Mouse (Mus musculus): ENCODE results near the gene Hist1h2af. TPM values are rescaled to one million over a fixed set of nuclear protein-coding genes. Genes with fewer than 3 reads are reported as not detected.
"Not testable (repeated sequence)": the region's sequence is repeated elsewhere in the genome, so short reads cannot be mapped to it uniquely, and the experiment has no call there.

Hist1h2af gene
- polyA plus RNA-seq, 1 experiment from 2014 or later, result 2.3 TPM

DNA sequence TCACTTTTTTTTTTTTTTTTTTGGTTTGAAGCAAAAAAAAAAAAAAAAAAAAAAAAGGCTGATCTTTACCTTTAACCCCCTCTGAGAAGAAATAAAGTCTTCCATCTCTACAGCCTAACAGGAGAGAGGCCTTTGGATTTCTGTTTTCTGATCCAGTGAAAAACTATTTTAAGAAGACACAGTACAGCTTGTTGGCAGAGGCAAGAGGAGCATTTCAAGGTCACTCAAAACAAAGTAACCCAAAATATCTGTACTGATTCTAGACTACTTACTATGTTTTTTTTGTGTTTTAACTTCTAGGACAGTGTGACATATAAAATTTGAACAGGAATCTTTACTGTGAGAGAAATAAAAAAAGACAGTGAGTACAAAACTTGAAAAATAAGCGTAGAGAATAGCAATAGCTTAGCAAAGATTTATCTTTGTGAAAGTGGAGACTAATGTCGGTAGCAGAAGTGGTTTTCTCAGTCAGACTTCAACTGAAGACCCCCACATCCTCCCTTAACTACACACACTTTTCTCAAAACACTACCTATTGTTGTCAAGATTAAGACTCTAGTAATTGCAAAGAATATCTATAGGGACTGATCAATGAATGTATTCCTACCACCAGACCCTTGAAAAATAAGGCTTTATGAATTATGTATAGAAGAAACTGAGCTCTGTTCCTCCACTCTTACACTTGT is 4.1 kb upstream of the Hist1h2af start:
- Histone ChIP-seq H3K27ac (ENCODE audit: low read depth, low read length) (peak overlapping the region; percentile 98), H3K4me3 (ENCODE audit: low read depth, low read length) (peak overlapping the region; percentile 57), H3K9ac (ENCODE audit: low read depth, low read length) (peak overlapping the region; percentile 90), H3K4me1 (ENCODE audit: control insufficient read depth, insufficient read depth, low read length) (peaks cover 14% of the 10 kb centered on the region), H3K4me2 (peak overlapping the region; percentile 65), H3K36me3 (ENCODE audit: control insufficient read depth, insufficient read depth, low read length) (no peaks in the 10 kb centered on the region), H3K27me3 (ENCODE audit: control insufficient read depth, insufficient read depth, low read length) (no peaks in the 10 kb centered on the region), H3K9me3 (replicated peaks; ENCODE audit: control insufficient read depth, low read length) (no peaks in the 10 kb centered on the region)
- no peak for ATAC-seq (replicated peaks; ENCODE audit: insufficient number of reproducible peaks, low FRiP score, low TSS enrichment)
- 27% methylated on average over 2 of the region's 2 CpGs for WGBS (ENCODE audit: insufficient replicate concordance)

DNA sequence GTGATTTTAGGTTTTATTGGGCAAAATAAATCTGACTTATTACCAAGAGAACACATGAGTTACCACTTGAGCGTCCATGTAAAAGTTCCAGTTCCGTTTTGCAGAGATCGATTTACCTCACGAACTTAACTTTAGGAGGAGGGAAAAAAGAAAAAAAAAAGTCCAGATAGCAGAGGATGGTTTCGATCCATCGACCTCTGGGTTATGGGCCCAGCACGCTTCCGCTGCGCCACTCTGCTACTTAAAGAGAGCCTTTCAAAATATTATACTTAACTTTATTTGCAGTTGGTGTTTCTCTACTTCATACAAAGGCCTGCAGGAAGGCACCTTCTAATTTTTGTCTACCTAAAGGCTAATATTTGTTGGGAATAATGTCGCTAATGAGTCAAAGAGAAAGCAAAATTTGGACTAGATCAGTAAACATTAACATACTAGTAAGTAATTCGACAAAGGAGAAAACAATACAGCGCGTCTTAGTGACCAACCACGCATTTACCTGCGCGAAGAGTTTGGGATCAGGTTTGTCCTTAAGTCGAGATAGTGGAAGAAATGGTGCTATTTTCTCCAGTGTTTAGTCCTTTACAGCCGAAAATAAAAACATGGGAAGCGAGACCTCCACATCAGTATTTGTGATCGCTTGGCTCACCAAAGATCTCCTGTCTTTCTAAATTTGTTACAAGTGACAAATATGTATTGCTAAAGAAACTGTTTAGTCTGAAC is 3.4 kb upstream of the Hist1h2af start:
- under 1% methylated on average over 20 of the region's 20 CpGs for WGBS (ENCODE audit: insufficient replicate concordance)
- H3K36me3 ChIP-seq (ENCODE audit: control insufficient read depth, insufficient read depth, low read length), result no peaks in the 10 kb centered on the region
- H3K9me3 ChIP-seq (replicated peaks; ENCODE audit: control insufficient read depth, low read length), result no peaks in the 10 kb centered on the region

GRCm38 (mm10) chr13:23530901-23531875 is 2.5 kb upstream of the Hist1h2af start, which contains the start of gene Hist1h4h:
Hist1h4h (plus strand) TSS chr13:23531050.
- ATAC-seq (replicated peaks; ENCODE audit: insufficient number of reproducible peaks, low FRiP score, low TSS enrichment), result peak; percentile 81
- Histone ChIP-seq H3K9ac (ENCODE audit: low read depth, low read length) (peak within 1 kb of the TSS; percentile 90), H3K4me2 (peak within 1 kb of the TSS; percentile 65), H3K4me1 (ENCODE audit: control insufficient read depth, insufficient read depth, low read length) (peaks cover 12% of the 10 kb centered on the region), H3K9me3 (replicated peaks; ENCODE audit: control insufficient read depth, low read length) (no peaks in the 10 kb centered on the region), H3K27me3 (ENCODE audit: control insufficient read depth, insufficient read depth, low read length) (no peaks in the 10 kb centered on the region), H3K36me3 (ENCODE audit: control insufficient read depth, insufficient read depth, low read length) (no peaks in the 10 kb centered on the region), H3K27ac (ENCODE audit: low read depth, low read length) (peak within 1 kb of the TSS; percentile 98), H3K4me3 (ENCODE audit: low read depth, low read length) (peak within 1 kb of the TSS; percentile 57)
- WGBS (ENCODE audit: insufficient replicate concordance), result under 1% methylated on average over 55 of the region's 70 CpGs

More for the DNA sequence above, 3.4 kb upstream of the Hist1h2af start:
- peak overlapping the region; percentile 57 for H3K4me3 ChIP-seq (ENCODE audit: low read depth, low read length)
- ATAC-seq (replicated peaks; ENCODE audit: insufficient number of reproducible peaks, low FRiP score, low TSS enrichment), result no peak
- H3K27ac ChIP-seq (ENCODE audit: low read depth, low read length), result peak overlapping the region; percentile 98
- peak overlapping the region; percentile 65 for H3K4me2 ChIP-seq
- peaks cover 12% of the 10 kb centered on the region for H3K4me1 ChIP-seq (ENCODE audit: control insufficient read depth, insufficient read depth, low read length)
- H3K27me3 ChIP-seq (ENCODE audit: control insufficient read depth, insufficient read depth, low read length), result no peaks in the 10 kb centered on the region
- H3K9ac ChIP-seq (ENCODE audit: low read depth, low read length), result peak overlapping the region; percentile 90

DNA sequence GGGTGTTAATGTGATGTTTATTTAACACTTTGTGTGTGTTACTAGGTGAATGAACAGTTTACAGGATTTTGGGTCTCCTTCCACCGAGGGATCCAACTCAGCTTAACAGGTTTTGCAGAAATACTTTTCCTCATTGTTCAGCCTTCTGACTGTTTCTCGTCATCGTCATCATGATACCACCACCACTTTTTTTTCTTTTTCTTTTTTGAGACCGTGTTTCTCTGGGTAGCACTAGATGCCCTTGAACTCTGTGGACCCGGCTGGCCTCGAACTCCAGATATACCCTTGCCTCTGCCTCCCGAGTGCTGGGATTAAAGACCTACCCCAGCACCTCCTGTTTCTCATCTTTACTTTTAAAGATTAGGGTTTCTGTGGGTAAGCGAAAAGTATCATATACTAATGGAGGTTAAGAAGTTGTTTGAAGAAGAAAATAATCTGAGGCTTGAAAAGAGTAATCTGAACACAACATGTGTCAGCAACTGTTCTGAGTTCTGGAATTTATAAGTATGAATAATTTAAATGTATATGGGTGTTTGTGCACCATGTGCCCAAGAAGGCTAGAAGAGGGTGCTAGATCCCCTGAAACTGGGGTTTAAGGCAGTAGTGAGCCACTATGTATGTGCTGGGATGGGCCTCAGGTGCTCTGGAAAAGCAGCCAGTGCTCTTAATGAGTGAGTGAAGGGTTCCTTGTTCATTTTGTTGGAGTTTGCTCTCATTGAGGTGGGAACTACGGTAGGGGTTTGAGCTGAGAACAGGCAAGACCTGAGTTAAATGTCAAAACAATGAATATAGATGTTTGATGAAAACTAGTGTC is 1.2 kb upstream of the Hist1h2af start:
- Histone ChIP-seq H3K4me3 (ENCODE audit: low read depth, low read length) (peak overlapping the region; percentile 57), H3K4me2 (peak overlapping the region; percentile 65), H3K4me1 (ENCODE audit: control insufficient read depth, insufficient read depth, low read length) (peaks cover 15% of the 10 kb centered on the region), H3K9ac (ENCODE audit: low read depth, low read length) (peak overlapping the region; percentile 90), H3K27ac (ENCODE audit: low read depth, low read length) (peak overlapping the region; percentile 98), H3K27me3 (ENCODE audit: control insufficient read depth, insufficient read depth, low read length) (no peaks in the 10 kb centered on the region), H3K9me3 (replicated peaks; ENCODE audit: control insufficient read depth, low read length) (no peaks in the 10 kb centered on the region), H3K36me3 (ENCODE audit: control insufficient read depth, insufficient read depth, low read length) (no peaks in the 10 kb centered on the region)
- no peak for ATAC-seq (replicated peaks; ENCODE audit: insufficient number of reproducible peaks, low FRiP score, low TSS enrichment)
- 20% methylated on average over 9 of the region's 9 CpGs for WGBS (ENCODE audit: insufficient replicate concordance)

DNA sequence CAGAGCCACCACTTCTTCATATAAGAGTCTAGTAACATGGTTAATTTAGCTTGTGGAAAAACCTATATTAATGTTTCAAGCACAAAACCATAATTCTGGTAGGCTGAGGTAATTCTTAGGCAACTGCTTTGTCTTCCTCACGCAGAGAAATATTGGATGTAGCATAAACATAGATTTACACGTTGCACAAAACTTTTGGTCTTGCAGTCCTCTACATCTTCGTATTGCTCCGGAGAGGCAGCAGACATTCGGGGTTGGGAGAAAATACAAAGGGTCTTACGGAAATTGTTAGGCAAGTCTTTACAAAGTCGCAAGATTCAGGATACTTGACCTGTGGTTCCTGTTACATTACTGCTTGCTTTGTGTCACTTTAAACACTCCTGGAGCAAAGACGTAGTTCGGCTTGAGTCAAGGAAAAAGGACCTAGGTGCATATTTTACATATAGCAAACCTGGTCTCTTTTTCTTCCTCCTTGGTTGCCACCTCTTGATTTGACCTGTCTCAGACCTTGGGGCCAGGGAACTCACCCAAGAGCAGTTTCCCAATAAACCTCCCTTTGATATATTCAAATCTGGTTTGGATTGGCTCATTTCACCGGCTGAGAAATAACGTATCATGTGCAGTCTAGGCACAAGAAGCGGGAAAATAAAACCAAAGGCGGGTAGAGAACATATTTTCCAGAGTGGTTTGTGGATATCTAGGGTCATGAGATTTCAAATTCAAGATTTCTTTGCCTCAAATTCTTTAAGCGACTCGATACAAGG is 844 bp downstream of the Hist1h2af start:
- peak overlapping the region; percentile 57 for H3K4me3 ChIP-seq (ENCODE audit: low read depth, low read length)
- peak overlapping the region; percentile 65 for H3K4me2 ChIP-seq
- H3K4me1 ChIP-seq (ENCODE audit: control insufficient read depth, insufficient read depth, low read length), result peaks cover 12% of the 10 kb centered on the region
- no peaks in the 10 kb centered on the region for H3K36me3 ChIP-seq (ENCODE audit: control insufficient read depth, insufficient read depth, low read length)
- peak overlapping the region; percentile 80 for H3K9ac ChIP-seq (ENCODE audit: low read depth, low read length)
- no peak for ATAC-seq (replicated peaks; ENCODE audit: insufficient number of reproducible peaks, low FRiP score, low TSS enrichment)
- no peaks in the 10 kb centered on the region for H3K9me3 ChIP-seq (replicated peaks; ENCODE audit: control insufficient read depth, low read length)
- no peaks in the 10 kb centered on the region for H3K27me3 ChIP-seq (ENCODE audit: control insufficient read depth, insufficient read depth, low read length)
- peak overlapping the region; percentile 98 for H3K27ac ChIP-seq (ENCODE audit: low read depth, low read length)
- 1% methylated on average over 15 of the region's 15 CpGs for WGBS (ENCODE audit: insufficient replicate concordance)

DNA sequence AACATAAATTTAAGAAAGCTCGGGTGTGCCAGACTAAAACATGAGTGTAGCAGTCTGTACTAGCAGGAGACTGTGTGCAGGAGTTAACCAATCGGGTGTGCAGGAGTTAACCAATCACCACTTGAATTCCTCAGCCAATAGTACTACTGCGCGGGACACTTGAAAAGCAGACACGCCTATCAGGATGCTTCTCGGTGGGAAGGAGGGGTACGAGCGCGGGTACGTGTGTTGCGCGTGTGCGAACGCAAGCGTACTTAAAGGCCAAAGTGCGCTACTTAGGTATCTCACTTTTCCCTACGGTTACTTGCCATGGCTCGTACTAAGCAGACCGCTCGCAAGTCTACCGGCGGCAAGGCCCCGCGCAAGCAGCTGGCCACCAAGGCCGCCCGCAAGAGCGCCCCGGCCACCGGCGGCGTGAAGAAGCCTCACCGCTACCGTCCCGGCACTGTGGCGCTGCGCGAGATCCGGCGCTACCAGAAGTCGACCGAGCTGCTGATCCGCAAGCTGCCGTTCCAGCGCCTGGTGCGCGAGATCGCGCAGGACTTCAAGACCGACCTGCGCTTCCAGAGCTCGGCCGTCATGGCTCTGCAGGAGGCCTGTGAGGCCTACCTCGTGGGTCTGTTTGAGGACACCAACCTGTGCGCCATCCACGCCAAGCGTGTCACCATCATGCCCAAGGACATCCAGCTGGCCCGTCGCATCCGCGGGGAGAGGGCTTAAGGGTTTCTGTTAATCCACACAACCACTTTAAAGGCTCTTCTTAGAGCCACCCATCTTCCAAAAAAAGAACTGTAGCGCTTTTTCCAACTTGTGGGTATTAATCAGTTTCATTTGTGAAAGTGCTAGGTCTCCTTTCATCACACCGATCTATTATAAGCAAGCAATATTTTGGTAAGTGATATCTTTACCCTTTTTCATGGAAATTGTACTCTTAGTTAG is 1.7 kb downstream of the Hist1h2af start, which contains the start of gene Hist1h3g:
Gene Hist1h3g (plus strand): TSS at position 286 of the 939 bp plus-strand sequence.
- H3K36me3 ChIP-seq (ENCODE audit: control insufficient read depth, insufficient read depth, low read length); H3K9me3 ChIP-seq (replicated peaks; ENCODE audit: control insufficient read depth, low read length); H3K27me3 ChIP-seq (ENCODE audit: control insufficient read depth, insufficient read depth, low read length): not testable (repeated sequence)
- Histone ChIP-seq H3K4me2 (peak within 1 kb of the TSS; percentile 65), H3K4me3 (ENCODE audit: low read depth, low read length) (peak within 1 kb of the TSS; percentile 57), H3K4me1 (ENCODE audit: control insufficient read depth, insufficient read depth, low read length) (peaks cover 12% of the 10 kb centered on the region), H3K9ac (ENCODE audit: low read depth, low read length) (peak within 1 kb of the TSS; percentile 80), H3K27ac (ENCODE audit: low read depth, low read length) (peak within 1 kb of the TSS; percentile 98)
- ATAC-seq (replicated peaks; ENCODE audit: insufficient number of reproducible peaks, low FRiP score, low TSS enrichment), result peak; percentile 89
- WGBS (ENCODE audit: insufficient replicate concordance), result 1% methylated on average over 51 of the region's 62 CpGs
